Mouse (Mus musculus): ENCODE results near the gene Ccdc51. TPM values are rescaled to one million over a fixed set of nuclear protein-coding genes. Genes with fewer than 3 reads are reported as not detected.
A peak's percentile ranks its signal among the peaks of the same experiment; 100 is the strongest.

Ccdc51 gene
- total and polyA plus RNA-seq, 2 experiments from 2014 or later: 7.2 to 12.2 TPM

- Histone ChIP-seq H3K36me3 (ENCODE audit: insufficient read depth) (peaks cover 53% of the 10 kb centered on the region), H3K27me3 (ENCODE audit: insufficient read depth, low read length) (no peaks in the 10 kb centered on the region), H3K4me1 (ENCODE audit: insufficient read depth) (no peaks in the 10 kb centered on the region), H3K4me2 (ENCODE audit: low read depth) (no peak overlapping the region), H3K9ac (no peak overlapping the region), H3K4me3 (ENCODE audit: low read depth, low read length) (no peak overlapping the region), H3K9me3 (ENCODE audit: low read length) (no peaks in the 10 kb centered on the region), H3K27ac (ENCODE audit: low read depth, low read length) (no peak overlapping the region)
- DNase-seq: no peak
- ATAC-seq: no peak
- TF ChIP-seq CTCF (IDR thresholded peaks at IDR 0.05; ENCODE audit: low read depth): no peak
- 86% methylated on average over 9 of the region's 9 CpGs for WGBS
Observed at GRCm38 (mm10) chr9:109119571-109119970, 37.3 kb downstream of the Ccdc51 start.

- WGBS: 89% methylated on average over 6 of the region's 6 CpGs
- H3K4me2 ChIP-seq (ENCODE audit: low read depth): no peak overlapping the region
- H3K4me3 ChIP-seq (ENCODE audit: low read depth, low read length): no peak overlapping the region
- H3K9me3 ChIP-seq (ENCODE audit: low read length): no peaks in the 10 kb centered on the region
- H3K27me3 ChIP-seq (ENCODE audit: insufficient read depth, low read length): no peaks in the 10 kb centered on the region
- no peaks in the 10 kb centered on the region for H3K4me1 ChIP-seq (ENCODE audit: insufficient read depth)
- no peak for ATAC-seq
- no peak overlapping the region for H3K9ac ChIP-seq
- TF ChIP-seq CTCF (IDR thresholded peaks at IDR 0.05; ENCODE audit: low read depth): no peak
- no peak overlapping the region for H3K27ac ChIP-seq (ENCODE audit: low read depth, low read length)
- H3K36me3 ChIP-seq (ENCODE audit: insufficient read depth): peaks cover 40% of the 10 kb centered on the region
- DNase-seq: no peak
Observed at GRCm38 (mm10) chr9:109120956-109121355, 38.7 kb downstream of the Ccdc51 start.

- H3K36me3 ChIP-seq (ENCODE audit: insufficient read depth): peaks cover 23% of the 10 kb centered on the region
- ATAC-seq: peak; percentile 61
- WGBS: 42% methylated on average over 2 of the region's 2 CpGs
Observed at GRCm38 (mm10) chr9:109122553-109123085, 40.3 kb downstream of the Ccdc51 start.

GRCm38 (mm10) chr9:109123266-109123665 lies 41.0 kb downstream of the Ccdc51 start:
- no peak overlapping the region for H3K27ac ChIP-seq (ENCODE audit: low read depth, low read length)
- H3K9ac ChIP-seq: no peak overlapping the region
- TF ChIP-seq CTCF (IDR thresholded peaks at IDR 0.05; ENCODE audit: low read depth): no peak
- H3K4me3 ChIP-seq (ENCODE audit: low read depth, low read length): no peak overlapping the region
- ATAC-seq (no peak), DNase-seq (no peak)
- H3K36me3 ChIP-seq (ENCODE audit: insufficient read depth): peaks cover 17% of the 10 kb centered on the region; the same call in 1 of the 2 replicates
- H3K4me1 ChIP-seq (ENCODE audit: insufficient read depth): no peaks in the 10 kb centered on the region
- no peaks in the 10 kb centered on the region for H3K9me3 ChIP-seq (ENCODE audit: low read length)
- no peaks in the 10 kb centered on the region for H3K27me3 ChIP-seq (ENCODE audit: insufficient read depth, low read length)
- 44% methylated on average over 6 of the region's 6 CpGs for WGBS
- no peak overlapping the region for H3K4me2 ChIP-seq (ENCODE audit: low read depth)

More at GRCm38 (mm10) chr9:109122553-109123085, 40.3 kb downstream of the Ccdc51 start:
- Histone ChIP-seq H3K4me2 (ENCODE audit: low read depth) (no peak overlapping the region), H3K27me3 (ENCODE audit: insufficient read depth, low read length) (no peaks in the 10 kb centered on the region), H3K4me3 (ENCODE audit: low read depth, low read length) (no peak overlapping the region), H3K27ac (ENCODE audit: low read depth, low read length) (no peak overlapping the region), H3K4me1 (ENCODE audit: insufficient read depth) (no peaks in the 10 kb centered on the region), H3K9me3 (ENCODE audit: low read length) (no peaks in the 10 kb centered on the region), H3K9ac (no peak overlapping the region)
- DNase-seq: peak; percentile 64
- peak; percentile 76 for TF ChIP-seq CTCF (IDR thresholded peaks at IDR 0.05; ENCODE audit: low read depth)

GRCm38 (mm10) chr9:109124164-109124563 lies 41.9 kb downstream of the Ccdc51 start:
- Histone ChIP-seq H3K27ac (ENCODE audit: low read depth, low read length) (no peak overlapping the region), H3K4me1 (ENCODE audit: insufficient read depth) (no peaks in the 10 kb centered on the region), H3K27me3 (ENCODE audit: insufficient read depth, low read length) (no peaks in the 10 kb centered on the region), H3K4me3 (ENCODE audit: low read depth, low read length) (no peak overlapping the region), H3K9me3 (ENCODE audit: low read length) (no peaks in the 10 kb centered on the region), H3K4me2 (ENCODE audit: low read depth) (no peak overlapping the region), H3K9ac (no peak overlapping the region), H3K36me3 (ENCODE audit: insufficient read depth) (peaks cover 8% of the 10 kb centered on the region; the same call in 1 of the 2 replicates)
- TF ChIP-seq CTCF (IDR thresholded peaks at IDR 0.05; ENCODE audit: low read depth): no peak
- DNase-seq (no peak), ATAC-seq (no peak)
- 89% methylated on average over 3 of the region's 3 CpGs for WGBS

- Histone ChIP-seq H3K4me1 (ENCODE audit: insufficient read depth) (no peaks in the 10 kb centered on the region), H3K27ac (ENCODE audit: low read depth, low read length) (no peak overlapping the region), H3K27me3 (ENCODE audit: insufficient read depth, low read length) (no peaks in the 10 kb centered on the region), H3K9me3 (ENCODE audit: low read length) (no peaks in the 10 kb centered on the region), H3K4me2 (ENCODE audit: low read depth) (no peak overlapping the region), H3K36me3 (ENCODE audit: insufficient read depth) (no peaks in the 10 kb centered on the region), H3K4me3 (ENCODE audit: low read depth, low read length) (no peak overlapping the region), H3K9ac (no peak overlapping the region)
- DNase-seq (no peak), ATAC-seq (no peak)
- 88% methylated on average over 2 of the region's 2 CpGs for WGBS
- no peak for TF ChIP-seq CTCF (IDR thresholded peaks at IDR 0.05; ENCODE audit: low read depth)
Observed at GRCm38 (mm10) chr9:109125043-109125442, 42.8 kb downstream of the Ccdc51 start.

- 72% methylated on average over 3 of the region's 3 CpGs for WGBS
- no peak overlapping the region for H3K9ac ChIP-seq
- TF ChIP-seq CTCF (IDR thresholded peaks at IDR 0.05; ENCODE audit: low read depth): no peak
- H3K4me3 ChIP-seq (ENCODE audit: low read depth, low read length): no peak overlapping the region
- no peaks in the 10 kb centered on the region for H3K9me3 ChIP-seq (ENCODE audit: low read length)
- no peaks in the 10 kb centered on the region for H3K36me3 ChIP-seq (ENCODE audit: insufficient read depth)
- H3K27ac ChIP-seq (ENCODE audit: low read depth, low read length): no peak overlapping the region
- no peaks in the 10 kb centered on the region for H3K27me3 ChIP-seq (ENCODE audit: insufficient read depth, low read length)
- ATAC-seq: no peak
- no peak for DNase-seq
- H3K4me1 ChIP-seq (ENCODE audit: insufficient read depth): no peaks in the 10 kb centered on the region
- H3K4me2 ChIP-seq (ENCODE audit: low read depth): no peak overlapping the region
Observed at GRCm38 (mm10) chr9:109125481-109125880, 43.2 kb downstream of the Ccdc51 start.

Measured in forebrain, postnatal 0 days (tissue).